Mouse (Mus musculus): Measurements from ENCODE around the gene Olfr49. TPM values are rescaled to one million over a fixed set of nuclear protein-coding genes. Genes with fewer than 3 reads are reported as not detected.

The Olfr49 gene
- total RNA-seq, 1 experiment = not detected

DNA sequence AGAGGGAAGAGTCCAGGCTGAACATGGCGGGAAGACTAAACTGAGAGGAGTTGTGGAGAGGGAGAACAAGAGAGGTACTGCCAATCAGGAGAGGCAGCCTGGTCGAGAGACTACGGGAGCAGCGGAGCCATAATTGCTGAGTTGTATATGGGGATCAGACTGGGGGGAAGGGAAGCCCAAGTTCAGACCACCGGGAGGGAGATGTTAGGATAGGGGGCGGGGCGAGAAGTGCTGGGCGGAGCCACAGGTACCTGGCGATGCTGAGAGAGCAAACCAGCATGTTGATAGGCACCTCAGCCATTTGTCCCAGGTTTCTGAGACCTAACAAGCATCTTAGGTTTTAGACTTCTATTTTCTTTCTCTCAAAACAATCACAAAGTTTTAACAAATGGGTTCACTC is 44.5 kb upstream of the Olfr49 start:
- TF ChIP-seq MAFK (IDR thresholded peaks at IDR 0.05; ENCODE audit: insufficient read depth, low read depth, low read length) (no peak), ZNF384 (IDR thresholded peaks at IDR 0.05; ENCODE audit: low read depth, low read length) (no peak), ZC3H11A (IDR thresholded peaks at IDR 0.05; ENCODE audit: borderline replicate concordance, low read depth, low read length) (no peak), HCFC1 (IDR thresholded peaks at IDR 0.05; ENCODE audit: borderline replicate concordance, insufficient read depth, low read length) (no peak), CHD2 (IDR thresholded peaks at IDR 0.05; ENCODE audit: low read depth, low read length) (no peak)
- in situ Hi-C loops (cut with MboI; ENCODE audit: low sequenced_read_pairs in 2 of 2, unreplicated experiment in 2 of 2) = loop anchor here in 1 of 2 experiments (25.0 kb wide), 1 partner anchor 267 kb away; no protein-coding TSS in a partner anchor

DNA sequence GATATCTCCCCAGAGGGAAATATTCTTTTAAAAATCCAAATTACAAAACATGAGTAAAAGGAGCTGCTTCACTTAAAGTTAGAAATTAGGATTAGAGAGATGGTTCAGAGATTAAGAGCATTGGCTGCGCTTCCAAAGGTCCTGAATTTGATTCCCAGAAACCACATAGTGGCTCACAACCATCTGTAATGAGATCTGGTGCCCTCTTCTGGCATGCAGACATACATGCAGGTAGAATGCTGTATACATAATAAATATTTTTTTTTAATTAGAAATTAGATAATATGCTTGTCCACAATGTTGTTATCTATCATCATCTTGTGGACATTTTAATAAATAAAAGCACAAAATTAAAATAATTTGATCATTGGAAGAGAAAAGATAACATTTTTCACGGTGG is 43.8 kb upstream of the Olfr49 start:
- in situ Hi-C loops (cut with MboI; ENCODE audit: low sequenced_read_pairs in 2 of 2, unreplicated experiment in 2 of 2) = loop anchor here in 1 of 2 experiments (25.0 kb wide), 1 partner anchor 266 kb away; no protein-coding TSS in a partner anchor
- peaks cover 0 to 9% of the 10 kb centered on the region in 2 experiments; a peak in 1 of 4 replicates for H3K4me1 ChIP-seq (ENCODE audit: control insufficient read depth in 2 of 2, insufficient read depth in 2 of 2, low read length in 2 of 2, poor library complexity in 1 of 2)
- H3K27ac ChIP-seq (ENCODE audit: insufficient read depth, low read depth, low read length, poor library complexity, severe bottlenecking) = no peak overlapping the region
- no peaks in the 10 kb centered on the region for H3K36me3 ChIP-seq (ENCODE audit: control insufficient read depth, insufficient read depth, low read length, poor library complexity, severe bottlenecking)
- H3K4me3 ChIP-seq (ENCODE audit: insufficient read depth in 1 of 2, low read depth in 1 of 2, low read length in 2 of 2, poor library complexity in 1 of 2, severe bottlenecking in 1 of 2) = no peak overlapping the region
- TF ChIP-seq MAFK (IDR thresholded peaks at IDR 0.05; ENCODE audit: insufficient read depth, low read depth, low read length) = no peak
- TF ChIP-seq CHD2 (IDR thresholded peaks at IDR 0.05; ENCODE audit: low read depth, low read length) = no peak
- no peak for TF ChIP-seq ZC3H11A (IDR thresholded peaks at IDR 0.05; ENCODE audit: borderline replicate concordance, low read depth, low read length)
- TF ChIP-seq ZNF384 (IDR thresholded peaks at IDR 0.05; ENCODE audit: low read depth, low read length) = no peak
- TF ChIP-seq HCFC1 (IDR thresholded peaks at IDR 0.05; ENCODE audit: borderline replicate concordance, insufficient read depth, low read length) = no peak
- no peak for DNase-seq (ENCODE audit: low read depth, low spot score)
- no peaks in the 10 kb centered on the region for H3K9me3 ChIP-seq (ENCODE audit: control insufficient read depth, insufficient read depth, low read depth, low read length)
- H3K9ac ChIP-seq (ENCODE audit: insufficient read depth, low read depth, low read length, poor library complexity, severe bottlenecking) = no peak overlapping the region

More for the DNA sequence above, 44.5 kb upstream of the Olfr49 start:
- H3K4me3 ChIP-seq (ENCODE audit: insufficient read depth in 1 of 2, low read depth in 1 of 2, low read length in 2 of 2, poor library complexity in 1 of 2, severe bottlenecking in 1 of 2) = no peak overlapping the region
- peaks cover 0 to 9% of the 10 kb centered on the region in 2 experiments; a peak in 1 of 4 replicates for H3K4me1 ChIP-seq (ENCODE audit: control insufficient read depth in 2 of 2, insufficient read depth in 2 of 2, low read length in 2 of 2, poor library complexity in 1 of 2)
- H3K9ac ChIP-seq (ENCODE audit: insufficient read depth, low read depth, low read length, poor library complexity, severe bottlenecking) = no peak overlapping the region
- DNase-seq (ENCODE audit: low read depth, low spot score) = peak; percentile 60
- no peaks in the 10 kb centered on the region for H3K9me3 ChIP-seq (ENCODE audit: control insufficient read depth, insufficient read depth, low read depth, low read length)
- H3K36me3 ChIP-seq (ENCODE audit: control insufficient read depth, insufficient read depth, low read length, poor library complexity, severe bottlenecking) = no peaks in the 10 kb centered on the region
- H3K27ac ChIP-seq (ENCODE audit: insufficient read depth, low read depth, low read length, poor library complexity, severe bottlenecking) = no peak overlapping the region

DNA sequence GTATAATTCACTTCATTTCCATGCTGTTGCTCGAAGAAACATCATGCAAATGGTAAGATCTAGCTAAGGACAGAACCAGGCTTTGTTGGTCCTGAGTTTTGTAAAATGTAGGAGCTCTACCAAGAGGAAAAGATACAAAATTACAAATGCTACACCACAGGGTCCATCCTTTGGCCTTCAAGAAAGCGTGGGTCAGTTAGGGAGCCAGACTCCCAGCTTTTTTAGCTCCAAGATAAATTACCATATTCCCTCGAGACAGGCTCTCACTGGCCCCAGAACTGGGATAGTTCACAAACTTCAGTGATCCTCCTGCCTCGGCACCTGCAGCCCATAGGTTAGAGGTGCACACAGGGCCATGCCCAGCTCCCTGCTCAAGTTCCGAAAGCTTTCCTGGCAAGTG is 39.7 kb upstream of the Olfr49 start:
- Histone ChIP-seq H3K9me3 (ENCODE audit: control insufficient read depth, insufficient read depth, low read depth, low read length) (no peaks in the 10 kb centered on the region), H3K27ac (ENCODE audit: insufficient read depth, low read depth, low read length, poor library complexity, severe bottlenecking) (no peak overlapping the region), H3K36me3 (ENCODE audit: control insufficient read depth, insufficient read depth, low read length, poor library complexity, severe bottlenecking) (no peaks in the 10 kb centered on the region), H3K4me3 (ENCODE audit: insufficient read depth in 1 of 2, low read depth in 1 of 2, low read length in 2 of 2, poor library complexity in 1 of 2, severe bottlenecking in 1 of 2) (no peak overlapping the region), H3K9ac (ENCODE audit: insufficient read depth, low read depth, low read length, poor library complexity, severe bottlenecking) (no peak overlapping the region), H3K4me1 (ENCODE audit: control insufficient read depth in 2 of 2, insufficient read depth in 2 of 2, low read length in 2 of 2, poor library complexity in 1 of 2) (peaks cover 0 to 5% of the 10 kb centered on the region in 2 experiments; a peak in 1 of 4 replicates)
- in situ Hi-C loops (cut with MboI; ENCODE audit: low sequenced_read_pairs in 2 of 2, unreplicated experiment in 2 of 2) = no loop called here
- no peak for DNase-seq (ENCODE audit: low read depth, low spot score)
- TF ChIP-seq MAFK (IDR thresholded peaks at IDR 0.05; ENCODE audit: insufficient read depth, low read depth, low read length) = no peak
- TF ChIP-seq HCFC1 (IDR thresholded peaks at IDR 0.05; ENCODE audit: borderline replicate concordance, insufficient read depth, low read length) = no peak
- no peak for TF ChIP-seq CHD2 (IDR thresholded peaks at IDR 0.05; ENCODE audit: low read depth, low read length)
- no peak for TF ChIP-seq ZC3H11A (IDR thresholded peaks at IDR 0.05; ENCODE audit: borderline replicate concordance, low read depth, low read length)
- TF ChIP-seq ZNF384 (IDR thresholded peaks at IDR 0.05; ENCODE audit: low read depth, low read length) = no peak

DNA sequence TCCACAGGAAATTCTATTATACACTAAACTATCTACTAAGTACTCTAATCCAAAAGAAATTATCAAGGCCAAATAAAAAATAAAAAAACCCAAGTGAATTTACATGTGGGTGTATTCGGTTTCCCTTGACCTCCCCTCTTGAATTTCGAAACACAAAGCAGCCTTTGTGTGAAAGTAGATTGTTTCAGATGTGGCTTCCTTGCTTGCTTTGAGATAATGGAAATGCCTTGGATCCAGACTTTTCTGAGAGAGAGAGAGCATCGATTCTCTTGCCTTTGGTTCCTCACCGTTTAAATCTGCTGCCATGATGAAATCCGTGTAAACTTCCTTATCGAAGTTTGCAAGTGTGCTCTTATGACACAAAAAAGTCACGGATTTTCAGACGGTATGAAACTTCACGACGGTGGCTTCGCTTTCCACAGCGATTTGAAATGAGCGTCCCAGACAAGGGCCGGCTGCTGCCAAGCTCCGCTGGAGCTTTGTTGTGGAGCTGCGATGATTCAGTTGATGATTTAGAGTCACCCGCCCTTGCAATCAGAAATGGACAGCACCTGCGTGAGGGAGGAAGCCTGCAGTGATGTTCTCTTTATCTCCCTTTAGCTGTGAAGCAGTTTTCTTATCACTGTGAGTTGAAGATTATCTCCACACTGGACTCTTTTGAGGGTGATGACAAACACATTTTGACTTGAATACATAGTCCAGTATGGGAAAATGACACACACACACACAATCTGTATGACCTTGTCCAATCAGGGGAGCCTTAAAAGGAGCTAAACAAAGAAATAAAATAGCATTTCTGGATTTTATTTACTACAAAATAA is 37.0 kb upstream of the Olfr49 start:
- in situ Hi-C loops (cut with MboI; ENCODE audit: low sequenced_read_pairs in 2 of 2, unreplicated experiment in 2 of 2) = no loop called here
- DNase-seq (ENCODE audit: low read depth, low spot score) = no peak
- Histone ChIP-seq H3K4me3 (ENCODE audit: insufficient read depth in 1 of 2, low read depth in 1 of 2, low read length in 2 of 2, poor library complexity in 1 of 2, severe bottlenecking in 1 of 2) (0 out of 4 replicates have a peak overlapping the region, but pooled peaks of 1 of the 2 experiments have one; percentile 2), H3K27ac (ENCODE audit: insufficient read depth, low read depth, low read length, poor library complexity, severe bottlenecking) (no peak overlapping the region), H3K9me3 (ENCODE audit: control insufficient read depth, insufficient read depth, low read depth, low read length) (no peaks in the 10 kb centered on the region), H3K4me1 (ENCODE audit: control insufficient read depth in 2 of 2, insufficient read depth in 2 of 2, low read length in 2 of 2, poor library complexity in 1 of 2) (peaks cover 0 to 2% of the 10 kb centered on the region in 2 experiments; a peak in 1 of 4 replicates), H3K36me3 (ENCODE audit: control insufficient read depth, insufficient read depth, low read length, poor library complexity, severe bottlenecking) (no peaks in the 10 kb centered on the region), H3K9ac (ENCODE audit: insufficient read depth, low read depth, low read length, poor library complexity, severe bottlenecking) (no peak overlapping the region)
- TF ChIP-seq ZC3H11A (IDR thresholded peaks at IDR 0.05; ENCODE audit: borderline replicate concordance, low read depth, low read length) (no peak), MAFK (IDR thresholded peaks at IDR 0.05; ENCODE audit: insufficient read depth, low read depth, low read length) (no peak), HCFC1 (IDR thresholded peaks at IDR 0.05; ENCODE audit: borderline replicate concordance, insufficient read depth, low read length) (no peak), ZNF384 (IDR thresholded peaks at IDR 0.05; ENCODE audit: low read depth, low read length) (no peak), CHD2 (IDR thresholded peaks at IDR 0.05; ENCODE audit: low read depth, low read length) (no peak)

All from ES-E14 (cell line).